Mouse (Mus musculus) mouse trophoblast stem cell (cell line): ENCODE results near the gene Bin2.
"Not testable (repeated sequence)": the region's sequence is repeated elsewhere in the genome, so short reads cannot be mapped to it uniquely, and the experiment has no call there.

ENCODE experiments used
- in situ Hi-C, 2 experiments: fragments of 300-500 bp; cut with MseI, MboI; formaldehyde crosslinking; loops; 2 replicates in 1 of 2; 3 replicates in 1 of 2; pipeline ENCODE4 v1.15.1; 2025

Gene Bin2

DNA sequence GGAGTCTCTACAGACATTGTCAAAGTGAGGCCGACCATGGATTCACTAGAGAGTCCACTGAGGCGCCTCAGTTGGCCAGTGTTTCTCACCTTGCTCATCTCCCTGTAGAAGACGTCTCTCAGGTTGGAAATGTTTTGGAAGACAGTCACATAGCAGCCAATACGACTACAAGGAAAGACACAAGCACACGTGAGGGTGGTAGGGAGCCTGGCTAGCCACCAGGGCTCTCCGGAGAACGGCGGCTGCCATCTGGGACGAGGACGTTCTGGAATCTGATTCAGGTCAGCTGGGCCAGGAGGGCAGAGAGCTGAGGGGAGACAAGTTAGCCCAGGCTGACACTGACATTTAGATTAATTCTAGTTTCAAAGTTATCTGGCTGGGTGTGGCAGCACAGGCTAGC is 19.2 kb downstream of the Bin2 start:
- in situ Hi-C loops, result no loop called here

DNA sequence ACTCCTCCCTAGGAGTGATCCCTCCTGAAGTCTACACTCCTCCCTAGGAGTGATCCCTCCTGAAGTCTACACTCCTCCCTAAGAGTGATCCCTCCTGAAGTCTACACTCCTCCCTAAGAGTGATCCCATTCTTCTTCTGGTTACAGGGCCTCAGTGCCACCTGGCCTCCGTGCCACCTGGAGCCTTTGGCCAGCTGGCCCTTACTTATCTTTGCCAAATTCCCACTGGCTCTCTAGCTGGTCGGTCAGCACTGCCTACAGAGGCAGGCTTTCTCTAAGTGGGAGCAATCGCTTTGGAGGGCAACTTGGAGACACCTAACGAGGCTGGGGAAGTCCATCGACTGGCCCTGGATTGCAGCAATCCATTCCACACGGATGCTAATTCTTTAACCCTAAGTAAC is 23.2 kb downstream of the Bin2 start:
- in situ Hi-C loops, result no loop called here

DNA sequence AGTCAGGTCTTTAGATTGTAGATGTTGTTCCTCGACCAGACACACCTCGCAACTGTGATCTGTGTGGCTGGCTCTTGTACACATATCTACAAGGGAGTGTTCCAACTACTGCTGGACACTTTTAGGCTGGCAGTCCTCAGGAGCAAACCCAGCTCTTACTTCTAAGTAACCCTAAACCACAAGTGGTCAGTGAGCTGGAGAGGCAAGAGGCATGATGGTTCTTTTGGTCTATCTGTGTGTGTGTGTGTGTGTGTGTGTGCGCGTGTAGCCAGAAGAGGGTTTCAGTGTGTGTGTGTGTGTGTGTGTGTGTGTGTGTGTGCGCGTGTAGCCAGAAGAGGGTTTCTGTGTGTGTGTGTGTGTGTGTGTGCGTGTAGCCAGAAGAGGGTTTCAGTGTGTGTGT is 26.9 kb downstream of the Bin2 start:
- in situ Hi-C loops, result no loop called here

DNA sequence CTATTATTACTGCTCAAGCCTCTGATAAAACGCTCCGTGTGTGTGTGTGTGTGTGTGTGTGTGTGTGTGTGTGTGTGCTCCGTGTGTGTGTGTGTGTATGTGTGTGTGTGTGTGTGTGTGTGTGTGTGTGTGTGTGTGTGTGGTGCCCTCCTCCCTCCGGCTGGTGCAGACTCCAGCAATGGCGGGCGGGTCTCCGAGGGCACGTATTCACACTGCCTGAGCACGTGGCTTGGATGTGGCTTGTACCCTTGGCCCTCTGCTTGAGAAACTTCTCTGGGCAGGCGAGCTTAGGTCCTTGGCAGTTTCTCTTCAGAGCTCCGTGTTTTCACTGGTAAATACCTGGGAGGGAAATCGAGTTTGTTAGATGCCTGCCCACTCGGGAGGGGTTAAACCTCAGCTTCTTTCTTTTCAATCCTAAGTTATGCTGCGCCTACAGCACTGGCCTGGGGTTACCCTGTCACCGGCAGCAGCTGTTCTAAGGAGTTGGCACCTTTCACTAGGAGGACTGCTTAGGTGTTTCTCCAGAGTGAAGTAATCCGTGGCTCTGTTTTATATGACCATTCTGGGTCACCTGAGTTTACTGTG is 28.0 kb downstream of the Bin2 start:
- in situ Hi-C loops, result no loop called here

DNA sequence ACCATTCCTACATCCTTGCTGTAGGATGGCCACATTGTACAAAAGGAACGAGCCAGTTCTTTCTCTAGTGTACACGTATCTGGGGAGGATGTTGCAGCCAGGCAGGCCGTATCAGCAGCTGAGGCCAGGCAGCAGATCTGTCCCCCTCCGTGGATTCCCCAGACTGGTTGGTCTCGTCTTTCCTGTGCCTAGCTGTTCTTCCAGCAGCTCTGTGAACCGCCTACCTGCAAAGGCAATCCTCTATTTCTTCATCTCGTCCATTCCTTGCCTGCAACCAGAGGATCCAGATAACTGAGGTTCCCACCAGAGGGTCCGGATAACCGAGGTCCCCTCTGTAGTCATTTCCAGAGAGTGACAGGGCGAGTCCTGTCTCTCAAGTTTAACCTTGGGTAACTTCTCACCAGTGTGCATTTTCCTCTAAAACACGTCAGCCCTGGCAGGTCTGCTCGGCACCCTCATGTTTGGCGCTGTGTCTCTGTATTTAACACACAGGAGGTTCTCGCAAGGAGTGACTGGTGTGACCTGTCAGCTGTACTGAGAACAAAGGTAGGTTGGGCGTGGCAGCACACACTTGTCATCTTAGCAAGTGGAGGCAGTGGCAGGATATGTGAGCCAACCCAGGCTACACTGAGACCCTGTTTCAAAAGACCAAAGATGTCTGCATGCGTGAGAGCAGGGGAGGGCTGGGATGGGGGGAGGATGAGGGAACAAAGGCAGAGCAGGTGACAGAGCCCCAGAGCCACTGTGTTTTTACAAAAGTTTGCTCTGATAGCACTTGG is 29.2 kb downstream of the Bin2 start:
- in situ Hi-C loops, result no loop called here

DNA sequence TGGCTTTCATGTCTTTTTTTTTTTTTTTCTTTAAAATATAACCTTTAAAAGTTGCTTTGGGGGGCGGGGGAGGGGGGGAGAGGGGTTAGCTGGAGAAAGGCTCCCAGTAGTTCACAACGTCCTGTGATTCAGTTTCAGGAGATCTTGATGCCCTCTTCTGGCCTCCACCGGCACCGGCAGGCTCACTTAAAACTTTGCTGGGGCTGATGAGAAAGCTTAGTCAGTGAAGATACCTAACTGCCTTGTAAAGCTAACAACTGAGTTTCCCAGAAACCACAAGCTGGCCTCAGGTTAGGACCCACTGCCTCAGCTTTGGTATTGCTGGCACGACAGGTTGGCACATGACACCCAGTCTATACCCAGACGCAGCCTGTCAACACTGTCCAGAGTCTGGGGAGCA is 31.7 kb downstream of the Bin2 start:
- in situ Hi-C loops, result no loop called here

DNA sequence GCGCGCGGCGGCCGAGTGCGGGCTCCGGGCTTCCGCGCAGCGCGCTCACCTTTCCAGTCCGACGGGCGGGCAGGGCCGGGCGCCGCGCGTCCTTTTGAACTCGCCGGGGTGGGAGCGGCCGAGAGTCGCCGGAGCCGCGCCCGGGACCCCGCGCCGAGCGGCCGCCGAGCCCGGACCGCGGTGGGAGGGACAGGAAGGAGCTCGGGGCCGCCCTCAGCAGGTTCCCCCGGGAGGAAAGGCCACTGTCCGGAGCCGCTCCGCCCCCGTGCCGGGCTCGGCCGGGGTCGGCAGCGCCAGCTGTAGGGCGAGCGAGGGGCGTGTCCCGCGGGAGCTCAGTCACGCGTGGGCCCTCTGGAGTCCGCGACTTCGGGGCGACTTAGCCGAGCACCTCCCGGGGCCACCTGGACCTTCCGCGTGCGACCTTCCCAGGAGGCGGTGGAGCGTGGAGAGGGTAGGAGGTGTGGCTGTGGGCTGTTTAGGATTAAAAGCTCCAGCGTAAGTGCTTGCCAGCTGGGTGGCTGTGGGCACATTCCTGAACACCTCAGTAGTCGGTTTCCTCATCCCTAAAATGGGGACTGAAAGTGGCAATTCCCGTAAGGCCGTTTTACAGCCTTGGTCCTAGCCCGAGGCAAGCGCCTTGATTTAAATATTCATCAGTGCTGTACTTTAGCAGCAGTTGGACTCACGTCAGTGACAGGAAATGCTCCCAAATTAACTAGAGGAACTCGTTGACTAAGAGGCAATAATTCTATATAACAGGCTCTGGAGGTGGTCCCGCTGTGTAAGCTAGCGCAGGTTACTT is 32.5 kb downstream of the Bin2 start, which contains the start of gene Smagp:
TSS of gene Smagp (minus strand) at position 241 of the 802 bp plus-strand sequence.
- in situ Hi-C loops, result no loop called here

DNA sequence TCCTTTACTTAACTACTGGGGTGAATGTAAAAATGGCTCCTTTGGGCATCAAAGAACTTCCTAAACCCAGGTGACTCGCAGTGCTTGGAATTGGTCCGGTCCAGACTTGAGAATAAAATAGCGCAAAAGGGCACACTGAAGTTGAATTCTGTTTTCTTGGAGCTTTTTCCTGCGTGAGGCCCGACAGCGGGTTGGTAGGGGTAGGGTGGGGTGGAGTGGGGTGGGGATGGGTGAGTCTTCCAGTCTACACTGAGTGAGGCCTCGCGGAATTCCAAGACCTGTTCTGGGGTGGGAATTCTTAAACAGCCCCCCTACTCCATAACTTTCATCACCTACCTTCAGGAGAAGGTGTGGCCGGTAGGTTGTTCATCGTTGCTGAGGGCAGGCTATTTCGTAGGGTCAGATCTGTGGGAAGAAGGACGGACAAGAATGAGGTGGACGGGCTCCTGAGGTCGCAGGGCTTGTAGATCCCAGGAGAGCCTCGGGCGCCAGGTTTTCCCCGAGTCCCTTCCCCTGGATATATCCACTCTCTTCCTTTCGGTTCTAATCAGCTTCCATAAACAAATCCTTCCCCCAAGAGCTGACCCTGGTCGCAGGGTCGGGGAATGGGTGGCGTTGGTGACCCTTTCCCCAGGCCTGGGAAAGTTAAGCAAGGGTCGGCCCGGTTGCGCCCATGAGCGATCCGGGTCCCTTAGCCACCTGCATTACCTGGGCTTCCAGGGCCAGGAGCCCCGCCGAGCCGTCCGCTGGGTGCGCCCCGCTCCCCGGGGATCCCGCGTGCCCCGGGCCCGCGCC is 33.3 kb downstream of the Bin2 start:
- in situ Hi-C loops, result no loop called here

DNA sequence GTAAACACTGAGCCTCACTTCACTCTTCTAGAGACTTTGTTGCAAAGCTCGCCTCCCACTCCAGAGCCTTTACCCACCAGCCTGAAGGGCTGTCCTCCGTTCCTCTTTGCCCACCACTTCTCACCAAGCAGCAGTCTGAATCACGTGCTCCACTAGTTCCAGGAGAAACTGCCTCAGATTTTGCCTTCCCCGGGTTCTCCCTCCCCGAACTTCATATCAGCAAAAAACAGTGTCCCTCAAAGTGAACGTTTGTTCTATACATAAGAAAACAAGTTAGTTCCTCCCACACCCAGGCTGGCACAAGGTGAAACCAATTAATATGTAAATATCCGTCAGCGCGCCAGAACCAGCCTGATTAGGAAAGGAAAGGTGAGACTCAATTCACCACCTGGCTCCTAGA is 34.1 kb downstream of the Bin2 start:
- in situ Hi-C loops, result no loop called here

DNA sequence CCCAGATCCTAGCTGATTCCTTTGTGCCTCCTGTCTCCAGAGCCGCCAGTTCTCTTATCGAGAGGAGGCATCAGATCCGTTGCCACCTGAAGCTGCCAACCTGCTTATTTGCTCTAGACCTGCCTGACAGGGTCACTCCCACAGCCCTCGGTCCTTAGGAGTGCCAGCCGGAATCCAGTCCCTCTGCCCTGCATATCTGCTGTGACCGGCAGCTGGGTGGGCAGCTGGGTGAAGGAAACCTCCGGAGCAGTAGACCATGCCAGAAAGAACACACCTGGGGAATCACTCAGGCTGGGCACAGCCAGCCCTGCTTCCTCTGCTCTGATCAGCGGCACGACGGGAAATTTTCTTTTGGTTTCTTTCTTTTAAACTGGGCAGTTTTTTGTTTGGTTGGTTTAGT is 36.0 kb downstream of the Bin2 start:
- in situ Hi-C loops, result no loop called here

DNA sequence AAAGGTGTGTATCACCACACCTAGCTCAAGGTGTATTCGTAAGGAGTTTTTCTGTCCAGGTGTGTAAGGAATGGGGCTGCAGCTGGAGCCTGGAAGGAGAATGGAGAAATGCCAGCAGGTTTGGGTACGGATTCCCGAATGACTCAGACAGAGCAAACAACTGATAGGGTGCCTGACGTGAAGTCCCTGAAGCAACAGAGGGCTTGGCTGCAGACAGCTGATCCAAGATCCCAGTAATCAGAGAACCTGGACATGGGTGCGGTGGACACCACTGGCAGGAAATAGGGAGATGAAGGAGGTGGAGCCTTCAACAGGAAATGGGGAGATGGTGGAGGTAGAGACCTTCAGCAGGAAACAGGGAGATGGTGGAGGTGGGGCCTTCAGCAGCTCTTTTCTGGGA is 37.0 kb downstream of the Bin2 start:
- in situ Hi-C loops, result no loop called here

DNA sequence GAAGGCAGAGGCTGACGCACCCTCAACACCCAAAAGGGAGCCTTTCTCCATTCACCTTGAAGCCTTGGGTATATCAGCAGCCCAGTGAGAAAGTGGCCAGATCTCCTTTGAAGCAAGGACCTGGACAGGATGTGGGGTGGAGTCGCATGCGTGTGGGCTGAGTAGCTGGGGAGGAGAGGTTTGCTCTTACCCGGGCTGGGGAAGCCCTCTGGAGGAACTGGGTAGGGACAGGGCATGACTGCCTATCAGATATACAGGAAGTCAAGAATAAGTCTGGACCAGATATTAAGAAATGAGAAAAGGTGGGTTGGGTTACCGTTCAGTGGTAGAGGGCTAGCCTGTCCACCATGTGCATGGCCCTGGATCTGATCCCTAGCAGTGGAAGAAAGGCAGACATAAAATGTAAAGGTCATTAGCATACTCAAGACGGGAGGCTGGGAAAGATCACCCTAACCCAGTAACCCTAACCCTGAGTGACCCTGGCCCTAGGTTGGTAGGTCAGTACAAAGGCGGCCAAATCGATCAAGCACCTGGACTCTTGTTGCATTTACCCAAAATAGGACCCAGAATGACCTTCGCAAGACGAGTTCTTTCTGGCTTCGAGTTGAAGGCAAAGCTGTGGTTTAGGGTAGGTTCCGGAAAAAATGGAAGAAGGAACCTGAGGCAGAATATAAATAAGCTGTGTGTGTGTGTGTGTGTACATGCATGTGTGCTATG is 37.7 kb downstream of the Bin2 start:
- in situ Hi-C loops, result no loop called here

DNA sequence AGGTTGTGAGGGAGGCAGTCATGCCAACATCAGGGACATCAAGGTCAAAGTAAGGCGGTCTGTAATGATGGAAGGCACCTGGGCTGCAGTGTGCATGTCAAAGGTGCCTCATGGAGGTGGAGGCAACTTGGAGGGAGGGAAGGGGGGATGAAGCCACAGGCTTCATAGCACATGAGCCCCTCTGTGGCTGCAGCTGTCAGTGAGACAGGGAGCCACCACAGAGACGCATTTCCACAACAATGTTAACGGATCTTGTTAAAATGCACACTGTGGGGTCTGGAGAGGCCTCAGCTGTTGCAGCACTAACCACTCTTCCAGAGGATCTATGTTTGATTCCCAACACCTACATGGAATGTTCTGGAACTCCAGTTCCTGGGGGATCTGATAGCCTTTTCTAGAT is 39.2 kb downstream of the Bin2 start:
- in situ Hi-C loops, result no loop called here

DNA sequence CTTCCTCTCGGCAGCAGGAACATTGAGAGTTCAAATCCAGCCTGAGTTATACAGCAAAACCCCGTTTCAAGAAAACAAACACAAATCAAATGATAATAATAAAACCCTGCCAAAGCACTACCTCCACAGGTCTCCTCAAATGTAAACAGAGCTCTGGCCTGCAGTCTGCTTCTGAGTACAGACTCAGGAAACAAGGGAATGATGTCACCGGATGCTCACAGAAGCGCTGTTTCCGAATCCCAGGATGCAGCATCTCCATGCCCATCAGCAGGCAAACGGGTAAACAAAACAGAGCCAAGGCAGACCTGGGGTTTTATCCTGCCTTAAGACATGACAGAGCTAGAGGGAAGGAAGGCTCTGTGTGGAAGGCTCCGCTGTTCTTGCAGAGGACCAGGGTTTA is 40.6 kb downstream of the Bin2 start:
- in situ Hi-C loops, result no loop called here

DNA sequence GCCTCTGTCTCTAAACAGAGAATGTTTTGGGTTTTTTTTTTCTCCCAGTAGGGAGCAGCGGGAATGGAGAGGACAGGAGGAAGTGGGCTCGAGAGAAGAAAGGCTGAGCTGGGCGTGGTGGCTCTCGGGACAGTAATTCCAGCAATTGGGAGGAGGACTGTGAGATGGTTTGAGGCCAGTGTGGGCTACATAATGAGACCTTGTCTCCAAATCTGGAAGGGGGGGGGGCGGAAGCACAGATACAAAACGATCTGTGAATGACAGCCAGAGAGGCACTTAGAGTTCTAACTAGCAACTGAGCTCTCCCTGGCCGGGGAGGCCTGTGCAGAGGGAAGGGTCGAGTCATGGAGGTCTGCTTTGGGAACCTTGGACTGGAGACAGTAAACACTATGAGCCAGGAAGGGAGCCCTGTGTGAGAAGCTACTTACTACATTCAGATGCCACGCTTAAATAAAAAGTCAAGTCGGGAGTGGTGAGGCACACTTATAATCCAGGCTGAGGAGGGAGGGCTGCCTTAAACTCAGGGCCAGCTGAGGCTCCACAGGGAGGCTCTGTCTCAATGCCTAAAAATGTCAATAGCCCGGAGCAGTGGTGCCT is 41.5 kb downstream of the Bin2 start:
- in situ Hi-C loops, result no loop called here

DNA sequence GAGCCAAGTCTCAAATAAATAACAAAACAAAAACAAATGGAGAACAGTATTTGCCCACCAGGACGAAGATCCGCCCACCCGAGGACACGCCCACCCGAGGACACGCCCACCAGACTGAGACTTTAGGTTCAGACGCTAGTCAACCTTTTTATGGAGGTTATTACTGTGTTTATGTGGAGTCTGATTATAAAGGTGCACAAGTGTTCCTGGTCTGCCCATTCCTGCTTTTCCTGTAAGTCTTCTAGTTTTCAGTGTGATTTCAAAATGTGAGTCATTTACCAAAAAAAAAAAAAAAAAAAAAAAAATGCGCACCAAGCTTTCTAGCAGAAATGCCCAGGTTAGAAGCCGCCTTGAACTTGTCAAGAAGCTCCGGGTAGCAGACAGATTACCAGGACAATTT is 42.1 kb downstream of the Bin2 start:
- in situ Hi-C loops, result no loop called here

DNA sequence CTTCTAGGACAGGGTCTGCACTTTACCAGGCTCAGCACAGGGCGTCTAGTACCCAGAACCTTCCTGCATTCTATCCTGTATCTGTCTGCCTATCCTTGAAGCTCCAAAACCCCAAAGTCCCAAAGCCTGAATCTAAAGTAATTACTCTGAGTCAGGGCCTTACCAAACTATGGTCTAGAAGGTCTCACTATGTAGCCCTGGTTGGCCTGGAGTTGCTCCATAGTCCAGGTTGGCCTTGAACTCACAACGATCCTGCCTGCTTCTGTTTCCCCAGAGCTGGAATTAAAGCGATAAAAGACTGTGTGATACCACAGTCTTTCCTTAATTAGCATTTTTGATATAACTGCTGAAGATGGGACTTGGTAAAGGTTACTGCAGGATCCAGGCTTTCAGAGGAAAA is 44.9 kb downstream of the Bin2 start:
- in situ Hi-C loops, result no loop called here

DNA sequence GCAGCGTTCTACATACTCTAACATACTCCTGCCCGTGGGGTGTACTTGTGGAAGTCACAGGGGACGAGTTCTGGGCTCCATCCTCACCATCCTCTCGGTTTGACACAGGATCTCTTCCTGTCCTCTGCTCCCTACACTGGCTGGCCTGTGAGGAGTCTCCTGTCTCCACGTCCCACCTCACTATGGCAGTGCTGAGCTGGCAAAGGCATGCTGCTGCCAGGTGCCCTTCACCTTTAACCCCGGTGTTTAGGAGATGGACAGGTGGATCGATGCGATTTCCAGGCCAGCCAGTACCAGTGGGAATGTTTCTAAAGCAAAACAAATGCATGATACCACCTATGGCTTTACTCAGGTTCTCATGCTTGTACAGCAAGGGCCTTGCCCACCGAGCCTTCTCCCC is 45.6 kb downstream of the Bin2 start:
- in situ Hi-C loops, result no loop called here

DNA sequence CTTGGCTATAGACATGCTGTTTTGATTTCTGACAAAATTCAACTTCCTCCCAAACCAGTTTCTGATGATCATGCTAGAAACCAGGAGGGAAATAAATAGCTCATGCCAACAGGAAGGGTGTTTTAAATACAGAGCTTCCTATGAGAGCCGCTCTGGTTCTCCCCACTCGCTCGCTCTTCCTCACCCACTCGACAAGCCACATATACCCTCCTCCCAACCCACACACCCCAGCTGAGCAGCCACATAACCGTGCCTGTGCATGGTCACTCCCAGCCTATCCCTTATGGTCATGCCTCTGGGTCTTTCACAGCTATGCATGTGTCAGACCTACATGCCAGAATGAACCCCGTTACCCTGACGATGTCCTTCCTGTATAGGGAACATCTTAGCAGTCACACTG is 47.2 kb downstream of the Bin2 start:
- in situ Hi-C loops, result no loop called here

DNA sequence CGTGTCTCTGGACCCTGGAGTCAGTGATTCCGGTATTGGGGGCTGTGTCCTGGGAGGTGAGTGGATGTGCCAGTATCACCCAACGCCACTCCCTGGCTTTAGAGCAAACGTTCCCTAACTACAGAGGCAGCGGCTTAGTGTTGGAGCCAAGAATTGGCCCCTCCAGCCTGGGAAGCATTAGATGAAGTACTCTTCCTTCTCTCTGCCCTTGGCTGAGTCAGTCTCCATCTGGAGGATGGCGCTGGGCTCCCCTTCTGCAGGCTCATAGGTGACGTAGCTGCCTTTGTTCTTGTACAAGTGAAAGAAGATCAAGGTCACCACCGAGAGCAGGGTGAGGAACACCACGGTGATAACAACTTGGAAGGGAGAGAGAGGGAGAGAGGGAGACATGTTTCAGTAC is 47.7 kb downstream of the Bin2 start:
- in situ Hi-C loops, result not testable (repeated sequence)

DNA sequence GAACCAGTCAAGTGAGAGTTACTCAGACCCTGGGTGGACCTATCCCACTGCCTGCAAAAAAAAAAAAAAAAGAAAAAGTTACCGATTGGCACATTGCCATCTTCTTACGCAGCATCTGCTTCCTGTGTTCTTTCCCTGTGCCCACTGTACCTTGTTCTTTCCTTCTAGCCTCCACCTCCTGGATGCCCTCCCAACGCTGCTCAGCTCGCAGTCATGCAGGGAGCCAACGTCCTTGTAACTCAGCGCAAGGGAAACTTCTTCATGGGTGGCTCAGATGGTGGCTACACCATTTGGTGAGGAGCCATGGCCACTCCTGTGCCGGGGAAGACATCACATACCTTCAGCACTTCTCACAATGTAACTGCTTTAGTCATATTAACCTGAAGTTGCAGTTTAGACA is 50.2 kb downstream of the Bin2 start:
- in situ Hi-C loops, result no loop called here
